Mouse (Mus musculus) adrenal gland, postnatal 10 days (tissue): ENCODE data around the gene Pih1d1. TPM values are rescaled to one million over a fixed set of nuclear protein-coding genes. Genes with fewer than 3 reads are reported as not detected.

Source experiments
- DNase-seq: peaks from one replicate; pipeline ENCODE4 v3.0.0; 2021; ENCODE audit warnings: mixed read lengths
- total RNA-seq, 2 experiments: library from RNA; stranded (reverse); gene quantifications; 2 replicates each; pipeline ENCODE4 v1.2.3; 2021

The Pih1d1 gene
- total RNA-seq, 2 experiments from 2014 or later: 59.0 to 68.5 TPM

DNA sequence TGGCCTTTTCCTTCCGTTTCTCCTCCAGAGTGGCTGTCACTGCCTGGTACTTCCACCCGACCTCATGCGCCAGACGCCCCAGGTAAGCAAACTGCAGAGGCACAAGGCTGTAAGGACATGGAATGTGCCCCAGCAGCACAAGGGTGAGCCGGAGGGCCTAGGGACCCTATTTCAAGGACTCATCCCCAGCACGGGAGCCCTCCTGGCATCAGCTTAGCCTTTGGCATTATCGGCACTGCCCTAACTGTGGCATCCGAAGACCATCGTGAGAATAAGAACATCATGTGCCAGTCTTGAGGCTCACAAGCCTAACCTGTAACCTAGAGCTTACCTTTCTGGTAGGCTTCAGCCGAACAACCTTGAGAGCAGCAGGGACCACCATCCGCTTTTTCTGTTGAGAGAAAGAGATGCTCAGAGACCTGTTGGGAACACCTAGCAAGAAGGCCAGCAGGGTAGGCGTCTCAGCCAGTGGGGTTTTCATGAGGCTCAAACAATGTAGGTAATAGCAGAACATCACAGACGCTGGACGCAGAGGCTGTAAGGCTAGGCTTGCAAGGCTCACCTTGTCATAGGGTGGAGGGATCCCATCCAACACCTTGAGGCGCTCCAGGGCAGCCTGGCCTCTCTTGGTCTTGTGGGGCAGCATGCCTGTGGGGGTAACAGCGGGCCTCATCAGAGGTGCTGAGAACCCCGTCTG, 27.8 kb upstream of the Pih1d1 start:
- no peak for DNase-seq

DNA sequence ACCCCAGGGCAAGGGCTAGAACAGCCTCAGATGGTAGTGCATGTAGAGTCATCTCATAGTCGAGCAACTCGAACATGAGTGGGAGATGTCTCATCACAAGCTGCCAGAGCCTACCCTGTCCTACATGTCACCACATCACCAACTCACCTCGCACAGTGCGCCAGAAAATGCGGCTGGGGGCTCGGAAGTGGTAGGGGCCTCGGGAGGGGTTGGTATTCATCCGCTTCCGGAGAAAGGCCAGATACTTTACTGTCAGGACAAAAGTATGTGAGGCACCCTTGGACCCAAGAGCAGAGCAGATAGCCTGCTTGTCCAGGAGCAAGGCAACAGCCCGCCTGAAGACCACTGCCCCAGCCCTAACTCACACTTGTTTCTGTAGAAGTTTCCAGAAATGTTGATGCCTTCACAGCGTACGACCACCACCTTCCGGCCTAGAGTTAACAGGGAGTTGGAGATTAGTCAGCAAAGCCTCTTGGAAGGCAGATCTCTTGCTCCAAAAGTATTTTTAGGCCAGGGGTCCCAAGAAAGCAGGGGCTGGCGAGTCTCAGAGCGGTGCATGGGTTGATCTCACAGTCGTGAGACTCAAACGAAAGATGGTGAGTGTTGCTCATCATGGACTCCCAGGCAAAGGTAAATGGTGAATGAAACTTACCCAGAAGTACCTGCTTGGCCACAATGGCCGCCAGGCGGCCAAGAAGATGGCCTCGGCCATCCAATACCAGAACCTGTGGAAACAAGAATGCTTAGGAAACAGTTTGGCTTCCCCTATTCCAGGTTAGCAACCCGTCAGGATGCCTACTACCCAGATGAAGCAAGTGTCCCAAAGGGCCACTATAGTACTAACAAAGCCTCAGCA, 27.0 kb upstream of the Pih1d1 start:
- no peak for DNase-seq

DNA sequence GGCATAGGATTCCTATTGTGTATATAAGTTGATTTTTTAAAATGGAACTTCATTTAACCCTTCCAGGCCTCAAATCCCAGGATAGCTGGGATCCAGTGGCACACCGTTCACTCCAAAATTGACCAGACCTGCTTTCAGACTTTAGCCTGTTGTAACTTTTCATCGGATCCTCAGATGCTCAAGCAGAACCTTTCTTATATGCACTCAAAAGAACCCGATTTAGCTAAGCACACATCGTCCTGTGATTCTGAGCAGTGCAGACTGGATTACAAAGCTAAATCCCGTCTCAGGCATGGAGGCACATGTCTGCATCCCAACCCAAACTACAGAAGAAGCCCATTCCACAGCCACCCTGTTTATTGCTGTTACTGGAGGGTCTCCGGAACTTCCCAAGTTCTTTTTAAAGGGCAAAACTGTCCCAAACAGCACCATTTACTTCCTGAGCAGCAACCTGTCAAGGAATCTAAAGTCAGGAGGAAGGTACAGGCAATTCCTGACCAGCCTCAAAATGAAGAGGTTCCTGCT, 26.3 kb upstream of the Pih1d1 start:
- no peak for DNase-seq

DNA sequence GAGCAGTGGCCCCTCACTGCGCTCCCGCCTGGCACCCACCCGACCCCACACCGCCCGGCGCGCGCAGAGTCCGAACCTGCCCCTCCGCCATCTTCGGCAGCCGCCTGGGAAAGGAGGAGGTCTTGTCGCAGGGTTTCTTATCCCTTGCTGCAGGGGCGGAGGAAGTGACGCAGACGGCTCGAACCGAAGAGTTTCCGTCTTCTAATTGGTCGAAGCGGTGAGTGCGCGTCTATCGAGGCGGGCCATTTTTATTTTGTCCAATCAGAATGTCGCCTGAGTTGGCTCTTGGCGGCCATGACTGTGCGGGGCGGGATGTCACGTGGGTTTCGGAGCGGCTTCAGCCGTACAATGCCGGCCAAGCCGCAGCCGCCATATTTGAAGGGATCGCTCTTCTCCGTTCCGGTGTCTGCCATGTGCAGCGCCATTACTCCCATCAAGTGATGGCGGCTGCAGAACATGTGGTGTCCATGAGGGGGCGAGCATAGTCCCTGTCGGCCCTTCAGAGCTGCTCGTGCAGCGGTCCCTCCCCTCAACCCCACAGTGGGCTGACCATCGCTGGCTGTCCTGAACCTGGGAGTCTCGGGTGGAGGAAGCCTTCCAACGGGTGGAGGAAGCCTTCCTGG, 25.4 kb upstream of the Pih1d1 start, which contains the start of gene Rpl13a:
Gene Rpl13a, minus strand, starts transcription at position 138 of the 623 bp plus-strand sequence.
- peak; percentile 97 for DNase-seq

DNA sequence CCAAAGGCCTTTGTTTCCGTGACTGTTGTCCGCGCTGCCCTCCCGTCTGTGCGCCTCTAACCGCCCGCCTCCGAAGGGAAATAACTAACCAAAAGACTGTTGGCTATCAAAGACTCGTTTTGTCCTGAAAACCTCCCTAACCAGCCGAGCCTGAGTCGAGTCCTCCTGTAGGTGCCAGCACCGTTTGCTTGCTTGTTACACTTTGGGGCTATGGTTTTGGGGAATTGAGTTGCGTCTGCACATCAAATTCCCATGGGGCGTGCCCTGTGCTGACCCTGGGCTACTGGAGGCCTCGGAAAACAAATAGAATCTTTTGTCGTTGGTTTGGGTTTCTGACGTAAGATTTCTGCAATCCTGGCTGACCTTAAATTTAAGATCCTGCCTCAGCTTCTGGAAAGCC, 24.8 kb upstream of the Pih1d1 start:
- DNase-seq: peak; percentile 74

DNA sequence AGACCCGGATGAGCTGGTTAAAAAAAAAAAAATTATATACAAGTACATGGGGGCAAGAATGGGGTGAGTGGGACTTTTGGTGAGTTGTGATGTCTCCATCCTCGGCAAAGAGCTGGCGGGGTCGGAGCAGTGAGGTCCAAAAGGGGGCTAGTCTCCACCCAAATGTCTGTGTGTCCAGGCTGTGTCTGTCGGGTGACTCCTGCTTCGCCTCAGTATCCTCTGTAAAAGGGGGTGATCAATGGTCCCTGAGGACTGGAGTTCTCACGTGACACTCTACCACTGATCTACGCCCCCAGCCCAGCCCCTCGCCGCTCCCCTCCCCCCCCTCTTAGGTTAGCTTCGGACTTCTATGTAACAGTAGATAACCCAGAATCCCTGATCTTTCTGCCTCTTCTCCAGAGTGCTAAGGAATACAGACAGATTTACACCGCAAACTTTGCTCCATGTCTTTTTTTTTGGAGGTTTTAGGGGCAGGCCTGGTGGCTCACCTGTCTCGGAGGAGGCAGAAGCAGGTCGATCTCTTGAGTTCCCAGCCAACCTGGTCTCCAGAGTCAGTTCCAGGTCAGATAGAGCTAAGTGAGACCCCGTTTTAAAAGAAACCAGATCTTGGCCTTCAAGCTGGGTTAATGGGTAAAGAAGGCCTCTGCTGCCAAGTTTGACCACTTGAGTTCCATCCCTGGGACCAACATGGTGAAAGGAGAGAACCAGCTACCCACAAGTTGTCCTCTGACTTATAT, 24.2 kb upstream of the Pih1d1 start:
- DNase-seq: no peak

DNA sequence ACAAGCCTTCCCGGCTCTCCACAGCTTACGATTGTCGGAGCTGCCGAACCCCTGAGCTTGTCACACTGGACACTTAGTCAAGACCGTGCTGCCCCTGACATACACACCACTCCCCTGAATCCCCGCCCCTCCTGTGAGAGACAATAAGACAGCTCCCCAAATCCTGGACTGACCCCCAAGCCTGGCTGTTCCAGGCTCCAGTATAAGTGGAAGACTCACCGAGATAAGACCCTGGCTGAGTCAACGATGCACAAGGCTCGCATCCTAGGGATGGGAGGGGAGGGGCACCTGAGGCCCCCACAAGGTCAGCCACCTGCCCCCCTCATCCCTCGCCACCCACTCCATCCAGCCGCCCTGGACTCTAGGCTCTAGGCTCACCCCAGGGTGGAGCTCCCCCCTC, 22.3 kb upstream of the Pih1d1 start:
- DNase-seq: no peak

DNA sequence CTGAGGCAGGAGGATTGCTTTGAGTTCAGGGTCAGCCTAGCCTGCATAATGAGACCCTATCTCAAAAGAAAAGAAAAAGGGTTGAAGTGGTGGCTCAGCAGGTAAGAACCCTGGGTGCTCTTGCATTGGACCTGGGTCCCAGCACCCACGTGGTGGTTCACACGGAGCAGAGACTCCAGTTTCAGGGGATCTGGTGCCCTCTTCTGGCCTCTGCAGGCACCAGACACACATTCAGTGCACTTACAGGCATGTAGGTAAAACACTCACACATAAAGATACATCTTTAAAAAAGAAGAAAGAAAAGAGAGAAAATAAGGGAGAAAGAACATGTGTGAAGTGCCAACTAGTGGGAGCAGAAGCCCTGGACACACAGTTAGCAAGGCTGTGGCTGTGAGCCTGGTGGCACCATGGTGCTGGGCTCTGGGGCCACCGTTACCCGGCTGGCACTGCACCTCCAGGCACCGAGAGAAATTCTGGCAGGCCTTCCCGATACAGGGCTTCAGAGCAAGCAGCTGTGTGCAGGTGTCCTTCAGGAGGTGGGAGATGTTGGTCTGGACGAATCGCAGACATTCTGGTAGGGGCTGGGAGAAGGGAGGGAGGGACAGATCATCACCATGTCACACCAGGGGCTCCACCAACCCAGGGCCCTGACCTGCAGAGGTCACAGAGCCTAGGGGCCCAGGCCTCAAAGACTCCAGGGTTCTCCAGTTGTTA, 20.5 kb upstream of the Pih1d1 start:
- DNase-seq: no peak

DNA sequence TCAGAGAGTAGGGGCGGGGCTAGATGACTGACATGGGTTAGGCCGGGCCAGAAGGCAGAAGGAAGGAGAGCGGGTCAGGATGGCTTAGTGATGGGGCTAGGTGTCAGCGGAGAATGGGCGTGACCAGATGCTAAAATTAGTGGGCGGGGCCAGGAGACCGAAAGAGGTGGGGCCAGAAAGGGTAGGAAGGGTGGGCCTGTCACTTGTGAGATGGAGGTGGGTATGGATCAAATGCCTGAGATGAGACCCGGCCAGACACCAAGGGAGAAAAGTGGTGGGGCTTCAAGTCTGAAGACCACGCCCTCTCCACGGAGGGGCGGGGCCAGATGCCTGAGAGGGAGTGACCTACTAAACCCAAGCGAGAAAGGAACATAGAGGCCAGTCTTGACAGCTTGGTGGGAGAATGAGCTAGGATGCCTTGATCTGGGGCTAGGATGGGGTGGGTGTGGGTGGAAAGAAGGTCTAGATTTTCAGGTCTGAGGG, 19.5 kb upstream of the Pih1d1 start:
- no peak for DNase-seq

DNA sequence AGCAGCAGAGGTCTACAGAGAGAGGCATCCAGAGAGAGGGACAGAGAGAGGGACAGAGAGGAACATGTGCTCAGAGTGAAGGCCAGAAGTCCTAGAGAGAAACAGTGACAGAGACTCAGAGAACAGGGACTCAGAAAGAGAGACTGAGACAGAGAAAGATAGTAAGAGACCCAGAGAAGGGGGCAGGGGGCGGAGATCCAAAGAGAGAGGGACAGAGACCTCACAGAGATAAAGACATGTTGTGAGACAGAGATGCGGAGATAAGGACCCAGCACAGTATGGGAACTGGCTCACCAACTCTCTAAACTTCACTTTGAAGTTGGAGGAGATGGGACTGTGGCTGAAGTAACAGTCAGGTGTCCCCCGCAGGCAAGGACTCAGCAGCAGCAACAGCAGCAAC, 18.7 kb upstream of the Pih1d1 start:
- no peak for DNase-seq

DNA sequence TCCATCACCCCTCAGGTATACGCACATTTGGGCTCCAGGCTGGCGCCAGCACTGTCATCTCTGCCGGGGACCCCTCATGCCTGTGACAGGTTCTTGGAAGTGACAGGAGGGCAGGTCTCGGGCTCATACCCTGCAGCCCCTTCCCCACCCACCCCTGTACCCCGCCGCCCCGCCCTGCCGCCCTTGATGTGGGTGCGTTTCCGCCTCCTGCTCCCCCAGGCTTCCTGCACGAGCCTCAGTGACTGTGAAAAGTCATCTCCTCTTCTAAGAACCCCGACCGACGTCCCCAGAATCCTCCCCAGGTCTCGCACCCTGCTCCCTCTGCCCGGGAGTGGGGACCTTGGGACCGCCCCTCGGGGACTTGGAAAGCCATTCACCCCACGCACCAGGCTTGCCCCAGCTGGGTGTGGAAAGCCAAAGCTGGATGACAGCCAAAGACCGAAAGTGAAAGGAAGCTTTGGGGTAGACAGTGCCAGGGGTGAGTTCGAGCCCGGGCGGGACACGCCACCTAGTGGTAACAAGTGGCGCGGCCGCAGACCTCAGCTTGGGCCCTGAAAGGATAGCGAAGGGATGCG, 18.0 kb upstream of the Pih1d1 start, which contains the start of the genes Gm45713 and Flt3l:
Gene Gm45713, minus strand, starts transcription at position 239 of the 575 bp plus-strand sequence.
Gene Flt3l, minus strand, starts transcription at position 440 of the 575 bp plus-strand sequence.
- DNase-seq: peak; percentile 96

DNA sequence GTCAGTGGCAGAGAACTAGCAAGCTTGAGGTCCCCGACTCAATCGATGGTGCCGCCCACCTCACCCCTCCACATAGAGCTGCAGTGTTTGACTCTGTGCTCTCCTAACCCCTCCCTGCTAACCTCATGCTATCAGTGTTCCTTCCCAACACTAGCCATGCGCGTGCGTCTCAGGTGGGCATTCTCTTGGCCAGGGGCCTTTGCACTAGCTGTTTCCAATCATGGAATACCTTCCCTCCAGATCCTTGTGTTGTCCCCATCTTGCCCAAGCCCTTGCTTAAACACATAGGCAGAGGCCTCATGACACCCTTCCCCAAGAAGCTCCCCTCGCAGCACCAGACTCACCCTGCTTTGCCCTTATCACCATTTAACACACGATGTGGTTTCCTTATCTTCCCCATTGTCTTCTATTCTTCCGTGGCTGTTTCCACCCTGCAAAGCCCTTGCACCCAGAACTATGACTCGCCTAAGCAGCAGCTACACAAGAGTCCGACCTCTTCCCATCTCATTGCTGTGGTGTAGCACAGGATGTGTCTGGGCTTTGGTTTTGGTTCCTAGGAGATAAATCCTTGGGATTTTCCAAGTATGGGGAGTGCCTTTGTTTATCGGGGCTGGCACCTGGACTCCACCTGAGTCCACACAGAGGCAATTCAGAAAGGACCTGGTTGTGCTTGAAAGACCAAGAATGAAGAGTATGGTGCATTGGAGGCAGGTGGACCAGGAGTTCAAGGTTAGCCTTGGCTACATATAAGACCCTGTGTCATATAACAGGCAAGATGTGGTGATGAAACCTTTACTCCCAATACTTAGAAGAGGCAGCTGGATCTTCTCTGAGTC, 16.7 kb upstream of the Pih1d1 start:
- DNase-seq: no peak

DNA sequence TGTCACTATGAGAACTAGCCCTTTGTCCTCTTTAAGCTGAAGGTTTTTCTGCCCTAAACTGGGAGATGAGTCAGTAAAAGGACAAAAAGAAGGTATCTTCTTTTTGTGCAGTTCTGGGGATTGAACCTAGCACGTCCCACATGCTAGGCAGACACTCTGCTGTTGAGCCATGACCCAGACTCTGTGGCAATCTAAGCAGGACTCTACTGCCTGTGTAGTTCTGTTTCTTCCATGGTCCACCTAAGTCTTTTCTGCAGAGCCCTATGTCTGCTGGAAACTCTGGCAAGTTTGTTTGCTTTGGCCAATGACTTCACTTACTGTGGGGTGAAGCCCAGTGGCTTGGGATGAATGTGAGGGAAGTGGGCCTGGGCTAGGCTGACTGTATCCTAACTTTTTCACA, 15.7 kb upstream of the Pih1d1 start:
- DNase-seq: no peak

DNA sequence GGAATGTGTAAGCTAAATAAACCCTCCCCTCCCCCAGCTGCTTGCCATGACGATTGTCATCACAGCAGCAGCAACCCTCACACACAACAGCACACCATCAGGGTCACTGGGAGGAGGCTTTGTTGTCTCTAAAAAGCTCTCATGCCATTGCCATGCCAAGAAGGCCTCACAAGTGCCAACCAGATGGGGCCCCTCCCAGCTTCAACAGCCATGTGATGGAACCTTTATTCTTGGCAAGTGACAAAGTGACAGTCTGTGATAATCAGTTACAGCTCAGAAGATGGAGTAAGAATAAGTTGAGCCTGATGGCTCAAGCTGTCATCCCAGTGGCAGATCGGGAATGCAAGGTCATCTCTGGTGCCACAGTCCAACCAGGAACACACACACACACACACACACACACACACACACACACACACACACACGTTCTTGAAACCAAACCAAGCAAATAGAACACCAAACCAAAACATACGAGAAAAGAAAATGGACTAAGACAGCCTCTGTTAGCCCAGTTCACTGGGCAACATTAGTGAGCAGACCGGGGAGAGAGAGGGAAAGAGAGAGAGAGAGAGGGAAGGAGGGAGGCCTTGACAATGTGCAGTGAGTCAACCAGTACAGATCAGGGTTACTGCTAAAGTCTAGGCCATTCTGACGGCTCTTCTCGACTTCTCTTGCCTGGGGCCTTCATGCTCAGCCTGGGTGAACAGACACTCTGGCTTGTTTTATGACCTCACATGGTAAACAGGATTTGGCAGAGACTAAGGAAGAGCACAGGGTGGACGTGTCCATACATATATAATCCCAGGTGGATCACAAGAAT, 14.0 kb upstream of the Pih1d1 start:
- no peak for DNase-seq

DNA sequence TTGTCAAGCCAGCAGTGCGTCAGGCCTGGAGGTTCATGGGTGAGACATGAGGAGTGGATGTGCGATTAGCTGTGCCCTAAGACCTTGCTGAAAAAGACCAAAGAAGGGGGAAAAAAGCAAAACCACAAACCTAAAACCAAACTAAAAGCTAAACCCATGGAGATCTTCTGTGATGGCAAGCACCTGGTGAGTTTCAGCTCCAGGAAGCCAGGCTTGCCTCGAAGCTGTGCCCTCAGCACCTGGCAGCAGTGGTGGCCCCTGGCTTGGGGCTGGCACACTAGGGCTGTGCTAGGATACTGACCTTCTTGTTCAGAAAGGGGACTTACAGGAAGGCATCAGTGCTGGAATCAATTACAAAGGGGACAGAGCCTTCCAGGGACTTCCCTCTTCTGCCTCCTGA, 12.8 kb upstream of the Pih1d1 start:
- no peak for DNase-seq

DNA sequence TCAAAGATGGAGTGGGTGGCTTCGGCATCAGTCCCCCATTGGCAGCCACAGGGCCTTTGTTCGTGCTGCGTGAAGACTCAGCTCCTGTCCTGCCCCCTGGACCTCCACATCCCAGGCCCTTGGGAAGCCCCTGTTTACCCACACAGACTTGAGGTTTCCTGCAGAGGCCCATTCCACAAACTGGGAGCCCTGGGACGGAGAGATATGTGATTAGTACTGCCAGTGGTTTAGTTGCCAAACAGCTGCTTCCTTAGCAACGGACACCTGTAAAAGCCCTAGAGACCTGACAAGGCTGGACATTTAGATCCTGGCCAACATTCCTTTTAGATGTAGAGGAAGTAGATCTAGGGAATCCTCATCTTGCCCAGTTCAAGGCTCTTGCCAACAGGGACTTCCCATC, 12.2 kb upstream of the Pih1d1 start:
- DNase-seq: no peak

DNA sequence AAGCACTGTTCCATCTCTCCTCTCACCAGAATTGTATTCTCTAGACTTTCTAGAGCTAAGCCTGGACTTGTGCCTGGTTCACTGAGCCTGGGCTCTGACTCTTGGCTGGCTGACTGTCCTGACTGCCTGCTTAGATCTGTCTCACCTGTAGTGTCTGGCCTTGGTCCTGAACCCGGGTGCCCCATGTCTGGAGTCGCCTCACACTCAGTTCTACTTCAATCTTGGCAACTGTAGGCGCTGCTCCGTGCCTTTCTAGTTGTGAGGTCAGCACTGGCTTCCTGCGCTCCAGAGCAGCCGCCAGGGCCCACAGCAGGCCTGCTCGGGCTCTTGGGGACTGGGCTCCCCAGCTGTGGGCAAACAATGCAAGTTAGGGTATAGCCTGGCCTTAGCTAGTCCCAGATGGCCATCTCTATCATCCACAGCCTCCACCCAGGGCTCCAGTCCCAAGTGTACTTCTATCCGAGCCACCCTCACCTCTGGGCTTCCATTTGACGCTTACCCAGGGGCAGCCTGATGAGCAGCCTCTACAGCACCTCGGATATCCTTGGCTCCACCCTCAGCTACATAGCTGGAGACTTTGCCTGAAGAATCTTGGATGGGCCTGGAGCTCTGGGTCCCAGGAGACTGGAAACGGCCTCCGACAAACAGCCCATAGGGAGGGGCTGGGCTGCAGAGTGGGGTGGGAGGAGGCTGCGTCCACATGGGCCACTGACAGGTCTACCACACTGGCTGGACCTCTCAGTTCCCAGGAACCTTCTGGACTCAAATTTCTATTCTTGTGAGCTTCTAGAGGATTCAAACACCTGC, 9.5 kb upstream of the Pih1d1 start:
- no peak for DNase-seq

DNA sequence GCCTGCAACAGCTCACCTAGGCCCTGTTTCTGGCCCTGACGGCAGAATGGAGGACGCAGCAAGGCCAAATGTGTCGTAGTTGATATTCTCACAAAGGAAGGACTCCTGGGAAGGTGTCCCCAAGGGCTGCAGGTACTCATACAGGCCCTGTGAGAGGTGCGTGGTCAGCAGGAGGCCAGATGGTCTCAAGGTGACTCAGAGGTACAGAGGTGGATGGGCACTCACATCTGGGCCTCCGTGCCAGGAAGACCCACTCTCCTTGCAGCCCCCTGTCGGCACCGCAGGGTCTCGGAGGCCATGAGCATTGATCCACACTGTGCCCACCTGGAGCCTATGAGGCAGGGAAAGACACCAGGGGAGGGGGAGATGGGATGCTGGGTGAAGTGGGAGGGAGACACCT, 8.6 kb upstream of the Pih1d1 start:
- no peak for DNase-seq
